Mouse (Mus musculus) megakaryocyte, embryonic 14.5 days (primary cell): ENCODE measurements around the gene Bmp10.

Experiments
- FLI1 ChIP-seq: IDR thresholded peaks from 2 replicates; pipeline ENCODE4 v1.6.1; 2012; ENCODE audit warnings: low read length, inconsistent platforms, mixed read lengths
- GATA1 ChIP-seq: IDR thresholded peaks from 3 replicates; pipeline ENCODE4 v1.6.1; 2012; ENCODE audit warnings: mixed read lengths, low read length, inconsistent platforms, borderline replicate concordance

DNA sequence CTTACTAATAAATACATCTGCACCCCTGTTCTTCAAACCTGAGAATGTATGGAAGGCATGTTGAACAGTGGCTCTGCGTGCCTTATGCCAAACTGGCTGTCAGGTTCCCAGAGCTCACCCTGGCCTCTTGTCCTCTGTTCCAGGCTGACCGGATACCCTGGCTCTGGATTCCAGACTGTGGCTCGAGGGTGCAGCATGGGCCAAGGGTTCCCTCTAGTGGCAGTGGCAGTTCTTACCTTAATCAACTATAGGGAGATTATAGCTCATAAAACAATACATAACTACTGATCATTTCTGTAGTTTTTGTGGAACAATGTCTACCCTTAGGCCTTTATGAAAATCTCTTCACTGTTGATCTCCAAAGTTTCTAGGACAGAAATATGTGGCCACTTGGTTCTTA is 22.2 kb downstream of the Bmp10 start:
- TF ChIP-seq GATA1 (no peak), FLI1 (no peak)
